Mouse (Mus musculus) MEL (cell line): ENCODE data around the gene Adamtsl4. TPM values are rescaled to one million over a fixed set of nuclear protein-coding genes. Genes with fewer than 3 reads are reported as not detected.

Experiments
- DNase-seq: peaks from one replicate; pipeline ENCODE4 v3.0.0; 2011; ENCODE audit warnings: low read depth, low spot score
- H3K27ac ChIP-seq: 2 replicates; pipeline ENCODE4 v1.5.1; 2012; ENCODE audit warnings: low read depth, mild to moderate bottlenecking, control low read depth, low read length, moderate library complexity; ENCODE audit not compliant: control insufficient read depth
- H3K27me3 ChIP-seq, 2 experiments: fragments of 150-350 bp in 1 of 2; sonication (generic) in 1 of 2; 2 replicates each; pipeline ENCODE4 v1.6.1; 2012; ENCODE audit warnings: low read length in 2 of 2, mild to moderate bottlenecking in 2 of 2, improper control_type of control experiment in 1 of 2, moderate library complexity in 1 of 2; ENCODE audit not compliant: insufficient read depth in 2 of 2, control insufficient read depth in 1 of 2
- H3K36me3 ChIP-seq, 2 experiments: 2 replicates each; pipeline ENCODE4 v1.6.1; 2012 to 2014; ENCODE audit warnings: low read length in 2 of 2, improper control_type of control experiment in 1 of 2, inconsistent platforms in 1 of 2, mild to moderate bottlenecking in 1 of 2; ENCODE audit not compliant: insufficient read depth in 2 of 2, control insufficient read depth in 1 of 2
- H3K4me1 ChIP-seq, 2 experiments: fragments of 150-350 bp in 1 of 2; sonication (generic) in 1 of 2; 2 replicates each; pipeline ENCODE4 v1.6.1; 2012; ENCODE audit warnings: low read length in 2 of 2, improper control_type of control experiment in 1 of 2, mild to moderate bottlenecking in 1 of 2; ENCODE audit not compliant: insufficient read depth in 2 of 2, control insufficient read depth in 1 of 2
- H3K4me3 ChIP-seq, 2 experiments: fragments of 150-350 bp in 1 of 2; sonication (generic) in 1 of 2; 2 replicates each; pipeline ENCODE4 v1.5.1; 2012; ENCODE audit warnings: low read depth in 2 of 2, low read length in 2 of 2, mild to moderate bottlenecking in 2 of 2, moderate library complexity in 2 of 2, control low read depth in 1 of 2, improper control_type of control experiment in 1 of 2; ENCODE audit not compliant: control insufficient read depth in 1 of 2, insufficient read depth in 1 of 2
- H3K79me2 ChIP-seq: 2 replicates; pipeline ENCODE4 v1.6.1; 2012; ENCODE audit warnings: mild to moderate bottlenecking, low read length, moderate library complexity; ENCODE audit not compliant: control insufficient read depth, poor library complexity, insufficient read depth
- H3K9ac ChIP-seq: 2 replicates; pipeline ENCODE4 v1.6.1; 2012; ENCODE audit warnings: low read depth, mild to moderate bottlenecking, control low read depth, low read length, moderate library complexity; ENCODE audit not compliant: control insufficient read depth, poor library complexity, severe bottlenecking
- H3K9me3 ChIP-seq: fragments of 150-350 bp; sonication (generic); replicated peaks from 2 replicates; pipeline ENCODE4 v1.6.1; 2012; ENCODE audit warnings: mild to moderate bottlenecking, low read length, improper control_type of control experiment, moderate library complexity; ENCODE audit not compliant: insufficient read depth
- BHLHE40 ChIP-seq: IDR thresholded peaks from 2 replicates; pipeline ENCODE4 v1.6.1; 2012; ENCODE audit warnings: low read depth, mild to moderate bottlenecking, inconsistent platforms, low read length, improper control_type of control experiment, borderline replicate concordance
- CHD1 ChIP-seq: IDR thresholded peaks from 2 replicates; pipeline ENCODE4 v1.6.1; 2012; ENCODE audit warnings: low read depth, mild to moderate bottlenecking, inconsistent platforms, low read length, improper control_type of control experiment
- CHD2 ChIP-seq: IDR thresholded peaks from 2 replicates; pipeline ENCODE4 v1.6.1; 2011; ENCODE audit warnings: low read length, improper control_type of control experiment
- CTCF ChIP-seq, 3 experiments: IDR thresholded peaks in 2 of 3; conservative IDR thresholded peaks in 1 of 3; 2 replicates each; pipeline ENCODE4 v1.5.1; 2011 to 2012; ENCODE audit warnings: low read length in 3 of 3, low read depth in 2 of 3, mild to moderate bottlenecking in 2 of 3, improper control_type of control experiment in 1 of 3, inconsistent platforms in 1 of 3, mixed read lengths in 1 of 3, moderate library complexity in 1 of 3; ENCODE audit not compliant: control insufficient read depth in 1 of 3, insufficient read depth in 1 of 3, poor library complexity in 1 of 3, severe bottlenecking in 1 of 3
- E2F4 ChIP-seq: IDR thresholded peaks from 2 replicates; pipeline ENCODE4 v1.6.1; 2011; ENCODE audit warnings: low read depth, low read length, improper control_type of control experiment, borderline replicate concordance
- ELF1 ChIP-seq: IDR thresholded peaks from 2 replicates; pipeline ENCODE4 v1.6.1; 2014; ENCODE audit warnings: low read depth, mild to moderate bottlenecking, inconsistent platforms, low read length, improper control_type of control experiment, moderate library complexity
- ETS1 ChIP-seq: IDR thresholded peaks from 2 replicates; pipeline ENCODE4 v1.6.1; 2012; ENCODE audit warnings: low read depth, mild to moderate bottlenecking, inconsistent platforms, low read length, improper control_type of control experiment, moderate library complexity
- GATA1 ChIP-seq: IDR thresholded peaks from 2 replicates; pipeline ENCODE4 v1.6.1; 2011; ENCODE audit warnings: low read depth, low read length, improper control_type of control experiment
- JUND ChIP-seq: IDR thresholded peaks from 2 replicates; pipeline ENCODE4 v1.6.1; 2011; ENCODE audit warnings: low read depth, mild to moderate bottlenecking, improper control_type of control experiment, low read length
- KAT2A ChIP-seq: conservative IDR thresholded peaks from 2 replicates; pipeline ENCODE4 v1.6.1; 2012; ENCODE audit warnings: low read depth, low read length, improper control_type of control experiment, inconsistent platforms
- MEF2A ChIP-seq: IDR thresholded peaks from 2 replicates; pipeline ENCODE4 v1.6.1; 2014; ENCODE audit warnings: low read depth, mild to moderate bottlenecking, inconsistent platforms, low read length, improper control_type of control experiment; ENCODE audit not compliant: poor library complexity, insufficient replicate concordance, severe bottlenecking; ENCODE audit errors: extremely low read depth
- NRF1 ChIP-seq: IDR thresholded peaks from 2 replicates; pipeline ENCODE4 v1.6.1; 2014; ENCODE audit warnings: low read depth, mild to moderate bottlenecking, inconsistent platforms, low read length, improper control_type of control experiment, moderate library complexity; ENCODE audit not compliant: poor library complexity, insufficient read depth, severe bottlenecking
- POLR2A ChIP-seq, 2 experiments: IDR thresholded peaks; 2 replicates each; pipeline ENCODE4 v1.6.1; 2011 to 2012; ENCODE audit warnings: low read length in 2 of 2, mild to moderate bottlenecking in 2 of 2, control low read depth in 1 of 2, improper control_type of control experiment in 1 of 2, low read depth in 1 of 2, moderate library complexity in 1 of 2; ENCODE audit not compliant: control insufficient read depth in 1 of 2, insufficient read depth in 1 of 2, poor library complexity in 1 of 2
- SIN3A ChIP-seq: IDR thresholded peaks from 2 replicates; pipeline ENCODE4 v1.6.1; 2012; ENCODE audit warnings: low read length, improper control_type of control experiment, inconsistent platforms
- SMC3 ChIP-seq: IDR thresholded peaks from 2 replicates; pipeline ENCODE4 v1.6.1; 2011; ENCODE audit warnings: low read depth, low read length, improper control_type of control experiment
- TAL1 ChIP-seq: IDR thresholded peaks from 2 replicates; pipeline ENCODE4 v1.6.1; 2012; ENCODE audit warnings: mild to moderate bottlenecking, inconsistent platforms, low read length, moderate library complexity, mixed read lengths
- TCF12 ChIP-seq: IDR thresholded peaks from 2 replicates; pipeline ENCODE4 v1.6.1; 2014; ENCODE audit warnings: low read depth, mild to moderate bottlenecking, inconsistent platforms, low read length, improper control_type of control experiment, moderate library complexity
- USF2 ChIP-seq, 2 experiments: IDR thresholded peaks; 2 replicates each; pipeline ENCODE4 v1.6.1; 2011 to 2012; ENCODE audit warnings: improper control_type of control experiment in 2 of 2, low read length in 2 of 2, borderline replicate concordance in 1 of 2, inconsistent platforms in 1 of 2, low read depth in 1 of 2, mild to moderate bottlenecking in 1 of 2; ENCODE audit not compliant: insufficient read depth in 1 of 2
- ZC3H11A ChIP-seq: IDR thresholded peaks from 2 replicates; pipeline ENCODE4 v1.6.1; 2012; ENCODE audit warnings: low read depth, mild to moderate bottlenecking, inconsistent platforms, low read length, improper control_type of control experiment
- ZKSCAN1 ChIP-seq: IDR thresholded peaks from 2 replicates; pipeline ENCODE4 v1.6.1; 2012; ENCODE audit warnings: low read depth, mild to moderate bottlenecking, inconsistent platforms, low read length, improper control_type of control experiment, moderate library complexity
- polyA plus RNA-seq, 2 experiments: library from polyadenylated mRNA; stranded (reverse) in 1 of 2; unstranded in 1 of 2; fragments of >175 nt in 1 of 2; fragments of >200 nt in 1 of 2; gene quantifications; 2 replicates each; pipeline versions ENCODE4 v1.2.1 to v1.2.4; 2012; ENCODE audit warnings: low replicate concordance in 2 of 2, low read depth in 1 of 2; ENCODE audit not compliant: insufficient read length in 2 of 2, insufficient read depth in 1 of 2, missing spikeins in 1 of 2
- total RNA-seq: library from RNA; depleted of rRNA; stranded (reverse); fragments of 300-350 nt; gene quantifications from 2 replicates; pipeline ENCODE4 v1.2.3, GENCODE M21; 2012

Adamtsl4 gene
- total and polyA plus RNA-seq, 3 experiments: 0.27 to 0.88 TPM; not detected in 1

- H3K4me1 ChIP-seq: no peaks in the 10 kb centered on the region
Measured at GRCm38 (mm10) chr3:95685701-95686100, 2.0 kb downstream of the Adamtsl4 start.

GRCm38 (mm10) chr3:95685301-95685700 is 2.4 kb downstream of the Adamtsl4 start:
- Histone ChIP-seq H3K27me3 (no peaks in the 10 kb centered on the region), H3K4me3 (no peak overlapping the region), H3K9ac (no peak overlapping the region), H3K9me3 (no peaks in the 10 kb centered on the region), H3K79me2 (no peaks in the 10 kb centered on the region), H3K4me1 (no peaks in the 10 kb centered on the region), H3K36me3 (no peaks in the 10 kb centered on the region), H3K27ac (no peak overlapping the region)
- no peak for DNase-seq
- TF ChIP-seq NRF1 (no peak), SMC3 (no peak), ZC3H11A (no peak), E2F4 (no peak), ELF1 (no peak), JUND (no peak), TCF12 (no peak), ZKSCAN1 (no peak), CHD1 (no peak), SIN3A (no peak), USF2 (IDR thresholded peaks at IDR 0.05; ENCODE audit: borderline replicate concordance in 1 of 2, insufficient read depth in 1 of 2, low read depth in 1 of 2, low read length in 2 of 2) (no peak)

More at GRCm38 (mm10) chr3:95685701-95686100, 2.0 kb downstream of the Adamtsl4 start:
- no peaks in the 10 kb centered on the region for H3K36me3 ChIP-seq
- TF ChIP-seq USF2 (IDR thresholded peaks at IDR 0.05; ENCODE audit: borderline replicate concordance in 1 of 2, insufficient read depth in 1 of 2, low read depth in 1 of 2, low read length in 2 of 2) (no peak), E2F4 (no peak), POLR2A (IDR thresholded peaks at IDR 0.05; ENCODE audit: control insufficient read depth in 1 of 2, insufficient read depth in 1 of 2, low read depth in 1 of 2, low read length in 2 of 2, poor library complexity in 1 of 2) (no peak), GATA1 (no peak)
- H3K9ac ChIP-seq: no peak overlapping the region
- no peaks in the 10 kb centered on the region for H3K27me3 ChIP-seq
- no peak for DNase-seq
- H3K27ac ChIP-seq: no peak overlapping the region
- no peaks in the 10 kb centered on the region for H3K9me3 ChIP-seq
- no peak overlapping the region for H3K4me3 ChIP-seq
- no peaks in the 10 kb centered on the region for H3K79me2 ChIP-seq

- Histone ChIP-seq H3K4me3 (no peak overlapping the region), H3K79me2 (no peaks in the 10 kb centered on the region), H3K36me3 (no peaks in the 10 kb centered on the region), H3K4me1 (no peaks in the 10 kb centered on the region), H3K9ac (no peak overlapping the region), H3K27ac (no peak overlapping the region), H3K9me3 (no peaks in the 10 kb centered on the region), H3K27me3 (no peaks in the 10 kb centered on the region)
- DNase-seq: no peak
- TF ChIP-seq TCF12 (no peak), KAT2A (no peak), BHLHE40 (no peak), ZC3H11A (no peak), ETS1 (no peak), MEF2A (no peak), ELF1 (no peak), CTCF (IDR thresholded peaks at IDR 0.05 in 2 of 3, conservative IDR thresholded peaks at IDR 0.05 in 1 of 3; ENCODE audit: control insufficient read depth in 1 of 3, insufficient read depth in 1 of 3, low read depth in 2 of 3, low read length in 3 of 3, poor library complexity in 1 of 3, severe bottlenecking in 1 of 3) (no peak), TAL1 (no peak; the same call in 1 of the 2 replicates), NRF1 (no peak), GATA1 (no peak), CHD2 (no peak)
Measured at GRCm38 (mm10) chr3:95684846-95685245, 2.9 kb downstream of the Adamtsl4 start.
